ENCODE assay signal across 15 mouse cellular contexts in genomic region chr1:7737331-7737730, GRCm38 (mm10).
"Had no signal": no experiment of that assay in that cellular context is flagged by ENCODE, and none has a peak within 500 bp of the region (broad histone marks: within the 10 kb centered on the region; RNA-seq: fewer than 3 reads in every experiment).

No protein-coding gene starts in this region.

- DNase-seq: retina, postnatal 1 day; right cerebral cortex, adult 18-20 months; right cerebral cortex, postnatal 14 days; right cerebral cortex, postnatal 25 days; right cerebral cortex, postnatal 4 days; spleen, adult 18-20 months; thymus, adult 18-20 months; thymus, adult 2 months; thymus, postnatal 14 days; thymus, postnatal 25 days; thymus, postnatal 36 days had no signal

- H3K4me1 ChIP-seq: neural tube, embryonic 12.5 days; neural tube, embryonic 13.5 days; neural tube, embryonic 15.5 days; stomach, embryonic 15.5 days had no signal

- H3K4me3 ChIP-seq: neural tube, embryonic 12.5 days; neural tube, embryonic 13.5 days; neural tube, embryonic 15.5 days; stomach, embryonic 15.5 days had no signal

- H3K36me3 ChIP-seq: neural tube, embryonic 12.5 days; neural tube, embryonic 13.5 days; neural tube, embryonic 15.5 days; stomach, embryonic 15.5 days had no signal

- H3K9me3 ChIP-seq: neural tube, embryonic 12.5 days; neural tube, embryonic 13.5 days; neural tube, embryonic 15.5 days; stomach, embryonic 15.5 days had no signal

- H3K27me3 ChIP-seq: neural tube, embryonic 12.5 days; neural tube, embryonic 13.5 days; neural tube, embryonic 15.5 days; stomach, embryonic 15.5 days had no signal
